In genomic region chr11:82066953-82067571, GRCm38 (mm10) we compare ENCODE assay signal across 37 mouse cellular contexts. TPM values are rescaled to one million over a fixed set of nuclear protein-coding genes. Genes with fewer than 3 reads are reported as not detected.
A peak's percentile ranks its signal among the peaks of the same experiment; 100 is the strongest.
DNase-seq lines count a peak whose midpoint lies in the region; ATAC-seq lines count a peak whose summit lies in the region.
"Had no signal": no experiment of that assay in that cellular context is flagged by ENCODE, and none has a peak within 500 bp of the region (broad histone marks: within the 10 kb centered on the region; RNA-seq: fewer than 3 reads in every experiment).

No protein-coding gene starts in this region.

- H3K4me2 ChIP-seq in intestine, embryonic 16.5 days (ENCODE audit: low read depth, low read length), result no peak overlapping the region
- H3K4me2 ChIP-seq: embryonic facial prominence, embryonic 12.5 days; embryonic facial prominence, embryonic 15.5 days; heart, embryonic 12.5 days; heart, embryonic 15.5 days; hindbrain, embryonic 14.5 days had no signal

- peaks cover 4% of the 10 kb centered on the region; the same call in 1 of the 2 replicates for H3K27me3 ChIP-seq in heart, embryonic 10.5 days (ENCODE audit: insufficient read depth, poor library complexity, severe bottlenecking)
- no peaks in the 10 kb centered on the region for H3K27me3 ChIP-seq in intestine, embryonic 16.5 days (replicated peaks; ENCODE audit: control insufficient read depth, insufficient read depth, low read length)
- H3K27me3 ChIP-seq: embryonic facial prominence, embryonic 12.5 days; heart, embryonic 12.5 days; heart, embryonic 15.5 days had no signal

- no peak overlapping the region for H3K27ac ChIP-seq in heart, embryonic 10.5 days
- H3K27ac ChIP-seq in intestine, embryonic 16.5 days (ENCODE audit: low read length), result no peak overlapping the region
- H3K27ac ChIP-seq: embryonic facial prominence, embryonic 12.5 days; embryonic facial prominence, embryonic 15.5 days; gastrocnemius, adult 2 months; heart, adult 2 months; heart, embryonic 15.5 days; hindbrain, embryonic 14.5 days; hindbrain, postnatal 0 days had no signal

- H3K4me3 ChIP-seq in heart, embryonic 10.5 days, result no peak overlapping the region
- H3K4me3 ChIP-seq in intestine, embryonic 16.5 days (ENCODE audit: low read length), result no peak overlapping the region
- H3K4me3 ChIP-seq: embryonic facial prominence, embryonic 12.5 days; embryonic facial prominence, embryonic 15.5 days; gastrocnemius, adult 2 months; heart, adult 2 months; heart, embryonic 12.5 days; heart, embryonic 15.5 days had no signal

- H3K9ac ChIP-seq in intestine, embryonic 16.5 days (ENCODE audit: low read depth, low read length), result no peak overlapping the region
- H3K9ac ChIP-seq: embryonic facial prominence, embryonic 12.5 days; embryonic facial prominence, embryonic 15.5 days; forebrain, postnatal 0 days; heart, embryonic 12.5 days; heart, embryonic 15.5 days; hindbrain, embryonic 14.5 days had no signal

- peak; percentile 10 for DNase-seq in heart, embryonic 10.5 days (ENCODE audit: low spot score)
- no peak for DNase-seq in heart, postnatal 10 days
- DNase-seq in 416B (ENCODE audit: low read depth) (peak; percentile 52), NIH3T3 (ENCODE audit: low read depth) (peak; percentile 82)
- no peak for DNase-seq in gastrocnemius, postnatal 10 days
- no peak for DNase-seq in lung, postnatal 36 days
- DNase-seq: adrenal gland, postnatal 14 days; cerebellum, adult 11 months; cerebellum, adult 2 months; cerebellum, adult 9-11 months; cerebellum, postnatal 25 days; forebrain, postnatal 0 days; gastrocnemius, adult 2 months; gastrocnemius, postnatal 25 days; heart, adult 2 months; heart, postnatal 14 days; heart, postnatal 4 days; kidney, adult 2 months had no signal

- H3K9me3 ChIP-seq in heart, embryonic 10.5 days, result no peaks in the 10 kb centered on the region
- no peaks in the 10 kb centered on the region for H3K9me3 ChIP-seq in intestine, embryonic 16.5 days (ENCODE audit: control insufficient read depth, low read length)
- H3K9me3 ChIP-seq: embryonic facial prominence, embryonic 12.5 days; embryonic facial prominence, embryonic 15.5 days; heart, embryonic 12.5 days; heart, embryonic 15.5 days had no signal

- no peak for ATAC-seq in intestine, embryonic 16.5 days
- ATAC-seq: activated CD4-positive, CD25-positive, alpha-beta regulatory T cell, adult 4 months; forebrain, embryonic 14.5 days; forebrain, postnatal 0 days; hindbrain, postnatal 0 days; inflammation-experienced regulatory T-cells, adult 6 months; intestine, postnatal 0 days had no signal

- H3K4me1 ChIP-seq in heart, embryonic 10.5 days, result no peaks in the 10 kb centered on the region
- H3K4me1 ChIP-seq in intestine, embryonic 16.5 days (ENCODE audit: control insufficient read depth, insufficient read depth, low read length), result no peaks in the 10 kb centered on the region
- H3K4me1 ChIP-seq: embryonic facial prominence, embryonic 12.5 days; embryonic facial prominence, embryonic 15.5 days; heart, embryonic 12.5 days; heart, embryonic 15.5 days had no signal

- 72% methylated on average over 7 of the region's 7 CpGs for WGBS in heart, embryonic 10.5 days
- WGBS in intestine, embryonic 16.5 days, result 79% methylated on average over 7 of the region's 7 CpGs

- intact Hi-C loops in heart, postnatal 10 days (cut with DNase I), result no loop called here

- H3K36me3 ChIP-seq in heart, embryonic 10.5 days, result no peaks in the 10 kb centered on the region
- H3K36me3 ChIP-seq in intestine, embryonic 16.5 days (ENCODE audit: control insufficient read depth, insufficient read depth, low read length), result no peaks in the 10 kb centered on the region
- H3K36me3 ChIP-seq: embryonic facial prominence, embryonic 12.5 days; embryonic facial prominence, embryonic 15.5 days; heart, embryonic 12.5 days; heart, embryonic 15.5 days had no signal

RNA-seq across cellular contexts. Expression of gene Ccl11, which starts 9.4 kb away (rescaled TPM):
- polyA plus RNA-seq in heart, embryonic 10.5 days (2016; fragmentation: Nextera tagmentation; extraction: Ambion mirVana), result not detected in 2 replicates
- total RNA-seq in heart, postnatal 10 days (2021), result 1 to 10 TPM in 1 of 2 experiments, under 1 TPM in 1; 0.57 to 1.1 TPM
- polyA plus RNA-seq in intestine, embryonic 16.5 days (2015; fragmentation: Nextera tagmentation; extraction: Ambion mirVana), result 105 and 109 TPM in 2 replicates
- total RNA-seq in gastrocnemius, postnatal 10 days (2021), result 10 to 100 TPM; 12.2 to 13.3 TPM
- total RNA-seq: common myeloid progenitor, adult 5-6 weeks; ES-E14; forebrain, postnatal 0 days had no signal
- polyA plus RNA-seq: activated CD4-positive, CD25-positive, alpha-beta regulatory T cell, adult 4 months; forebrain, embryonic 11.5 days; forebrain, embryonic 14.5 days; hindbrain, embryonic 11.5 days; inflammation-experienced regulatory T-cells, adult 6 months had no signal

RNA-seq across cellular contexts. Expression of gene Ccl7, which starts 21.6 kb away (rescaled TPM):
- polyA plus RNA-seq in heart, embryonic 10.5 days (2016; fragmentation: Nextera tagmentation; extraction: Ambion mirVana), result 1.7 and 2.1 TPM in 2 replicates
- total RNA-seq in heart, postnatal 10 days (2021), result 1 to 10 TPM in 1 of 2 experiments, under 1 TPM in 1; 0.34 to 1.0 TPM
- 3.0 and 3.1 TPM in 2 replicates for polyA plus RNA-seq in intestine, embryonic 16.5 days (2015; fragmentation: Nextera tagmentation; extraction: Ambion mirVana)
- 1 to 10 TPM in 1 of 2 experiments, under 1 TPM in 1; 0.94 to 1.2 TPM for total RNA-seq in gastrocnemius, postnatal 10 days (2021)
- total RNA-seq: adrenal gland, postnatal 14 days; adrenal gland, postnatal 4 days; common myeloid progenitor, adult 5-6 weeks; forebrain, postnatal 0 days; gastrocnemius, adult 2 months had no signal
- polyA plus RNA-seq: activated CD4-positive, CD25-positive, alpha-beta regulatory T cell, adult 4 months; cerebellum, adult 2 months; hindbrain, embryonic 11.5 days; inflammation-experienced regulatory T-cells, adult 6 months had no signal

RNA-seq across cellular contexts. Expression of gene Gm17268, which starts 28.7 kb away (rescaled TPM):
- not detected in 2 replicates for polyA plus RNA-seq in heart, embryonic 10.5 days (2016; fragmentation: Nextera tagmentation; extraction: Ambion mirVana)
- not detected for total RNA-seq in heart, postnatal 10 days (2021)
- not detected in 2 replicates for polyA plus RNA-seq in intestine, embryonic 16.5 days (2015; fragmentation: Nextera tagmentation; extraction: Ambion mirVana)
- total RNA-seq in gastrocnemius, postnatal 10 days (2021), result not detected
- total RNA-seq: adrenal gland, adult 18-20 months; adrenal gland, postnatal 14 days; adrenal gland, postnatal 4 days; common myeloid progenitor, adult 5-6 weeks; ES-E14; forebrain, postnatal 0 days; gastrocnemius, adult 2 months; gastrocnemius, postnatal 25 days; heart, adult 2 months; heart, postnatal 14 days; heart, postnatal 4 days; hindbrain, postnatal 0 days had no signal
- polyA plus RNA-seq: activated CD4-positive, CD25-positive, alpha-beta regulatory T cell, adult 4 months; cerebellum, adult 2 months; embryonic facial prominence, embryonic 12.5 days; embryonic facial prominence, embryonic 15.5 days; forebrain, embryonic 11.5 days; forebrain, embryonic 14.5 days; forebrain, postnatal 0 days; frontal cortex, adult 2 months; gonadal fat pad, adult 2 months; heart, adult 2 months; heart, embryonic 12.5 days; heart, embryonic 15.5 days; hindbrain, embryonic 11.5 days; hindbrain, embryonic 14.5 days; hindbrain, postnatal 0 days; inflammation-experienced regulatory T-cells, adult 6 months; intestine, postnatal 0 days; kidney, adult 2 months had no signal

RNA-seq across cellular contexts. Expression of gene Ccl2, which starts 31.7 kb away (rescaled TPM):
- polyA plus RNA-seq in heart, embryonic 10.5 days (2016; fragmentation: Nextera tagmentation; extraction: Ambion mirVana), result 6.7 and 8.0 TPM in 2 replicates
- total RNA-seq in heart, postnatal 10 days (2021), result 1 to 10 TPM; 1.2 to 1.8 TPM
- 6.7 and 8.3 TPM in 2 replicates for polyA plus RNA-seq in intestine, embryonic 16.5 days (2015; fragmentation: Nextera tagmentation; extraction: Ambion mirVana)
- 1 to 10 TPM in 1 of 2 experiments, under 1 TPM in 1; 0.92 to 2.0 TPM for total RNA-seq in gastrocnemius, postnatal 10 days (2021)
- total RNA-seq: hindbrain, postnatal 0 days had no signal
- polyA plus RNA-seq: activated CD4-positive, CD25-positive, alpha-beta regulatory T cell, adult 4 months; cerebellum, adult 2 months; inflammation-experienced regulatory T-cells, adult 6 months had no signal

RNA-seq across cellular contexts. Expression of gene Ccl12, which starts 34.6 kb away (rescaled TPM):
- polyA plus RNA-seq in heart, embryonic 10.5 days (2016; fragmentation: Nextera tagmentation; extraction: Ambion mirVana), result not detected in 2 replicates
- total RNA-seq in heart, postnatal 10 days (2021), result 1 to 10 TPM in 1 of 2 experiments, not detected in 1; 1.1 TPM
- polyA plus RNA-seq in intestine, embryonic 16.5 days (2015; fragmentation: Nextera tagmentation; extraction: Ambion mirVana), result 1.4 and 2.7 TPM in 2 replicates
- total RNA-seq in gastrocnemius, postnatal 10 days (2021), result 1 to 10 TPM in 1 of 2 experiments, under 1 TPM in 1; 0.90 to 1.6 TPM
- total RNA-seq: adrenal gland, adult 18-20 months; adrenal gland, postnatal 14 days; common myeloid progenitor, adult 5-6 weeks; ES-E14; gastrocnemius, adult 2 months; gastrocnemius, postnatal 25 days had no signal
- polyA plus RNA-seq: activated CD4-positive, CD25-positive, alpha-beta regulatory T cell, adult 4 months; inflammation-experienced regulatory T-cells, adult 6 months had no signal

Comparison
In these comparisons a context has a peak if more than half of its experiments do, and no peak if none do; other contexts are left out.
1. DNase-seq: peak in heart, embryonic 10.5 days (single experiment), 416B (single experiment) and NIH3T3 (single experiment); none in heart, postnatal 10 days (0 of 2), gastrocnemius, postnatal 10 days (single experiment) and lung, postnatal 36 days (single experiment).
2. RNA of gene Ccl11, which starts 9.4 kb away (total RNA-seq): 12.2 to 13.3 TPM in gastrocnemius, postnatal 10 days; 0.57 to 1.1 TPM in heart, postnatal 10 days; every median in the first group is over 4 times any median in the second.